Mouse (Mus musculus) midbrain, embryonic 16.5 days (tissue): ENCODE results near the gene Arhgef10l. TPM values are rescaled to one million over a fixed set of nuclear protein-coding genes. Genes with fewer than 3 reads are reported as not detected.
A peak's percentile ranks its signal among the peaks of the same experiment; 100 is the strongest.

Experiments used
- ATAC-seq: fragments of 200-750 bp; cut with Nextera tagmentation; 2 replicates; pipeline ENCODE4 v1.8.0; 2017; ENCODE audit warnings: moderate TSS enrichment
- H3K27ac ChIP-seq: fragments of 300-500 bp; sonication (generic); 2 replicates; pipeline ENCODE4 v1.5.1; 2014; ENCODE audit warnings: mild to moderate bottlenecking, low read length, mixed read lengths
- H3K27me3 ChIP-seq: fragments of 300-500 bp; sonication (generic); 2 replicates; pipeline ENCODE4 v1.6.1; 2014; ENCODE audit warnings: low read depth, low read length, mixed read lengths; ENCODE audit not compliant: control insufficient read depth, insufficient read depth
- H3K36me3 ChIP-seq: fragments of 300-500 bp; sonication (generic); 2 replicates; pipeline ENCODE4 v1.6.1; 2014; ENCODE audit warnings: mild to moderate bottlenecking, low read length, moderate library complexity, mixed read lengths; ENCODE audit not compliant: control insufficient read depth, insufficient read depth
- H3K4me1 ChIP-seq: fragments of 300-500 bp; sonication (generic); 2 replicates; pipeline ENCODE4 v1.6.1; 2014; ENCODE audit warnings: mild to moderate bottlenecking, low read length, mixed read lengths; ENCODE audit not compliant: control insufficient read depth, insufficient read depth
- H3K4me2 ChIP-seq: fragments of 300-500 bp; sonication (generic); 2 replicates; pipeline ENCODE4 v1.6.1; 2014; ENCODE audit warnings: mild to moderate bottlenecking, low read length, mixed read lengths
- H3K4me3 ChIP-seq: fragments of 300-500 bp; sonication (generic); 2 replicates; pipeline ENCODE4 v1.5.1; 2014; ENCODE audit warnings: low read depth, mild to moderate bottlenecking, low read length, moderate library complexity, mixed read lengths
- H3K9ac ChIP-seq: fragments of 300-500 bp; sonication (generic); 2 replicates; pipeline ENCODE4 v1.6.1; 2014; ENCODE audit warnings: low read depth, low read length, mixed read lengths
- H3K9me3 ChIP-seq: fragments of 300-500 bp; sonication (generic); replicated peaks from 2 replicates; pipeline ENCODE4 v1.6.1; 2014; ENCODE audit warnings: mild to moderate bottlenecking, low read length, mixed read lengths; ENCODE audit not compliant: control insufficient read depth, poor library complexity, severe bottlenecking
- WGBS: fragments of 180-500 bp; shearing (Covaris S2); extraction: QIAGEN DNeasy Blood & Tissue Kit; methylation state at CpG from one replicate; pipeline ENCODE4 v1.1.7; 2014; 5-methylcytosine and 5-hydroxymethylcytosine counted together
- polyA plus RNA-seq: library from polyadenylated mRNA; unstranded; fragments of >200 nt; fragmentation: Nextera tagmentation; extraction: Ambion mirVana; gene quantifications from 2 replicates; pipeline ENCODE4 v1.2.1, GENCODE M21; 2015

The Arhgef10l gene
- polyA plus RNA-seq, 1 experiment from 2014 or later: 24.5 TPM

DNA sequence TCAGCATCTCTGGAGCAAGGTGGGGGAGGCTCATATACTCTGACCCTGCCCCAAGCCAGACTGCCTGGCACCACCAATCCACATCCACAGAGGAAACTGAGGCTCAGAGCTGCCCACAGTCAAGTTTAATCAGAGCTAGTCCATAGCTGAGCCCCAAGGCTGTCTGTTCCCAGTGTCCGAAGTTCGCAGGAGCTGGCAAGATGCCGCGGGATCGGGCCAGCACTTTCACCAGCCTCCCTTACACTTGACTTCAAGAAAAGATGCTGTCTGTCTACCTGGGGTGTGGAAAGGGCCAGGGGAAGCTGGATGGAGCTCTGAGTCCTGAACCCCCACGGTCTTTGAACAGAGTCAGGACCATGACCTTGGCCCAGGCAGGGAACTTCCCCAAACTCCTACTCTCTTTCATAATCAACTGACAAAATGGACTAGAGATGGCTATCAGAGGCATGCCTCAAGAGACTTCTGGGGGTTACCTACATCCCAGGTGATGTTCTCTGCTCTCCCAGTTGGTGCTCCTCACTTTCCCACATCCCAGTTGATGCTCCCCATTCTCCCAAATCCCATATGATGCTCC is 34.4 kb downstream of the Arhgef10l start:
- Histone ChIP-seq H3K36me3 (no peaks in the 10 kb centered on the region), H3K4me1 (peaks cover 10% of the 10 kb centered on the region), H3K9me3 (no peaks in the 10 kb centered on the region), H3K27me3 (no peaks in the 10 kb centered on the region), H3K4me3 (no peak overlapping the region), H3K4me2 (no peak overlapping the region), H3K9ac (no peak overlapping the region; the same call in 1 of the 2 replicates), H3K27ac (no peak overlapping the region)
- no peak for ATAC-seq
- WGBS: 84% methylated on average over 6 of the region's 6 CpGs

DNA sequence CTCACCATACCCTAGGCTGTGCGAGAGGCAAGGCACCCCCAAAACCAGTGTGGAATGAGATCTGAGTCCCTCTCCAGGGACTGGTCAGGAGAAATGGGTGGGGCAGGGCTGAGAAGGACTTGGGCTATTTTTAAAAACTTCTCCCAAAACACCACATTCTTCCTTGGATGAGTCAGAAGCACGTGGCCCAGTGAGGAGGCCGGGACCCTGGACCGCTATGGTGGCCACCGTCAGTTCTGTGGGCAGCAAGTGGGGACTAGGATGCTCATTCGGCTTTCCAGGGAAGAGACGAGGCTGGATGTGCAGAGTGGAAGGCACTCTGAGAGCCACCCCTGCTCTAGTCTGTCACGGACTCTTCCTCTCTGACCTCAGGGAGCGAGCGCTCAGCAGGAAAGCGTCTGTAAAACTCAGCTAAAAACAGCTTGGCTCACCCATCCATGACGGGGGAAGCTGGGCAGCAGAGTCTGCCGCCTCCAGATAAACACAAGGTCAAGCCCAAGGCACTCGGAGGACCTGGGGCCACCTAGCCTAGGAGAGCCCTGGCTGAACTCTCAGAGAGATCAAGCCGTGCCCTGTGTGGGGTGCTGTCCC is 35.1 kb downstream of the Arhgef10l start:
- Histone ChIP-seq H3K4me1 (peaks cover 10% of the 10 kb centered on the region), H3K36me3 (no peaks in the 10 kb centered on the region), H3K4me3 (no peak overlapping the region), H3K9ac (no peak overlapping the region; the same call in 1 of the 2 replicates), H3K27me3 (no peaks in the 10 kb centered on the region), H3K27ac (no peak overlapping the region), H3K9me3 (no peaks in the 10 kb centered on the region), H3K4me2 (no peak overlapping the region)
- 47% methylated on average over 15 of the region's 15 CpGs for WGBS
- ATAC-seq: no peak

DNA sequence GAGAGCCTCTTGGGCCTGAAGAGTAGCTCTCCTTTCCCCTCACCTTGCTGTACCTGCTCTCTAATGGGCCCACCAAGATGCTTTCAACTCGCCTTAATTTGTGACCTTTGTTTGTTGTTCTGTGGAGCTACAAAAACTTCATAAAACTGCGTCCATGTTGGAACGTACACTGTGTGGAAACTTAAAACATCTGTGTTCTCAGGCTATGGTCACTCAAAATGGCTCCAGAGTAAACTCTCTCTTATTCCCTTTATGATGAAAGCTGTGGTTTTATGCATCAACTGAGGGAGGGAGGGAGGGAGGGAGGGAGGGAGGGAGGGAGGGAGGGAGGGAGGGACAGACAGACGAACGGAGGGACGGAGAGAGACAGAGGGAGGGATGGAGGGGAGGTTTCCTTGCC is 35.7 kb downstream of the Arhgef10l start:
- Histone ChIP-seq H3K4me2 (no peak overlapping the region), H3K9ac (no peak overlapping the region), H3K4me1 (peaks cover 14% of the 10 kb centered on the region), H3K27ac (no peak overlapping the region), H3K27me3 (no peaks in the 10 kb centered on the region), H3K36me3 (no peaks in the 10 kb centered on the region), H3K9me3 (no peaks in the 10 kb centered on the region), H3K4me3 (no peak overlapping the region)
- WGBS: 90% methylated on average over 3 of the region's 6 CpGs
- ATAC-seq: no peak

DNA sequence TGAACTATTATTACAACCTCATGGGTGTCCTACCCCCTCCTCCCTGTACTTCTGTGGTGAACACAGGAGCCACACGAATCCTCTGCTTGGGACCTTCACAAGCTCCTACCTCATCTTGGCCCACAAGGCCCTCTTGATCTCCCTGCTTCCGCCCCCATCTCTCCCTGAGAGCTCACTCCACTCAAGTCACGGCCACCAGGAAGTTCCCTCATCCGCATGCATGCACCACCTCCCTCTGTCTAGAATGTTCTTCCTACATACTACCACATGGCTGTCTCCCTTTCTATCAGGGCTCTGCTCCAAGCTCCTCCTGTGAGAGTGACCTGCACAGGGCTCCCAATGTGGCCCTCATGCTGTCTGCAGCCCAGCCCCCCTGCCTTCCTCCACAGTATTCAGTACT is 36.8 kb downstream of the Arhgef10l start:
- Histone ChIP-seq H3K9ac (no peak overlapping the region), H3K9me3 (no peaks in the 10 kb centered on the region), H3K4me1 (peaks cover 26% of the 10 kb centered on the region), H3K27me3 (no peaks in the 10 kb centered on the region), H3K4me2 (no peak overlapping the region), H3K36me3 (no peaks in the 10 kb centered on the region), H3K27ac (peak overlapping the region; percentile 34; the same call in 1 of the 2 replicates), H3K4me3 (no peak overlapping the region)
- no peak for ATAC-seq
- 59% methylated on average over 4 of the region's 4 CpGs for WGBS

DNA sequence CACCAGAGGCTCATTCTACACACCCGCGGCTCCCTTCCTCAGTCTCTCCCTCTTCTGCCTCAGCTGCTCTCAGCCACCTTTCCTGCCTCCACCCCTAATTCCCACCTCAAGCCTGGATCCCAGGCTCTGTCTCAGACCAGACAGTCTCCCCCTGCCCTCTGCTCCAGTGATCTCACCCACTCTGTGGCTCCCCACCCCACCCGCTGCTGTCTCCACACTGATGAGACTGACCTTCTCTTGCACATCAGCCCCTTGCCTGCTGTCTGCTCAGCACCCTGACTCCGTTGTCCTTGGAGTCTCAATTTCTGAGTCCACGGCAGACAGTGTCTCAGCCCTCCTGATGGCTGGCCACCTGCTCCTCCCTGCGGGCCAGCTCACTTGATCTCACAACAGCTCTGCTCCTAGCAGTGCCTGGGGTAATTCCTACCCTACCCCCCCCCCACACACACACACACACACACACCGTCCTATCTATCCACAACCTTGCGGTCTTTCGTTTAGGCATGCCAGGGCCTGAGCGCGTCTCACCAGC is 37.3 kb downstream of the Arhgef10l start:
- no peaks in the 10 kb centered on the region for H3K36me3 ChIP-seq
- WGBS: 40% methylated on average over 11 of the region's 11 CpGs
- no peaks in the 10 kb centered on the region for H3K27me3 ChIP-seq
- H3K9ac ChIP-seq: no peak overlapping the region
- H3K4me2 ChIP-seq: no peak overlapping the region
- H3K27ac ChIP-seq: 0 out of 2 replicates have a peak overlapping the region, but pooled peaks have one; percentile 34
- ATAC-seq: no peak
- H3K4me3 ChIP-seq: no peak overlapping the region
- no peaks in the 10 kb centered on the region for H3K9me3 ChIP-seq
- peaks cover 31% of the 10 kb centered on the region for H3K4me1 ChIP-seq

DNA sequence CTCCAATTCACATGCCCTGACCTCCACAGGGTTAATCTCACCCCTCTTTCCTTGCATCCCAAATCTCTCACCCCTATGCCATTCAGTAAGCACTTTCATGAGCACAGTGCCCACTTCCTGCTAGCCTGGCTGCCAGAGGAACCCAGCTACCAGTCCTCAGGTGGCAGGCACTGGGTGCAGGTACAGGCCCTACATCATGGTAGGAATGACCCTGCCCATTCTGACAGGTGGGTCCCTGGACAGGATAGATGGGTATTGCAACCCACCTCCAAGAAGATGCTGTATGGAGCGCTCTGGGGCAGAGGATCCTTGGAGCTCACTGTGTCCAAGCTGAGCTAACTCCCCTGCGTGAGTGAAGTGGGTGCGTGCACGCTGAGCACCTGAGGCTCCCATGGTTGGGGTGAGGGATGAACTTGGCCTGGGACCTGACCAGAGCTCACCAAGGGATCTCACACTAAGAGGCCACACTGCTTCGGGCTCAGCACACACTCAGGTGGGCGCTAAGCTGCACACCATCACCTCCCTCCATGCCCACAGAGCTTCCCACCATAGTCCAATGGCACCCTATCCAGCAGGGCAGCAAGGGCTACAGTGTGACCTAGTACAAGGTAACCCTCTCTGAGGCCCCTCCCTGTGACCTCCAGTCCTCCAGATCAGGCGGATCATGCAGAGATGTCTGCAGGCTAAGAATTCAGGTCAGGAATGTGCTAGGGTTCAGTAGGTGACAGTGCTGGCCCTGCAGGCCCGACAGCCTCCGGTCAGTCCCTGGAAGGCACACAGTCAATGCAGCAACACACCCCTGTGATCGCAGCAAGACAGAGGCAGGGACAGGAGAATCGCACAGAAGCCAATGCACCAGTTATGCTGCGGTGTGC is 39.9 kb downstream of the Arhgef10l start:
- Histone ChIP-seq H3K36me3 (no peaks in the 10 kb centered on the region), H3K27me3 (no peaks in the 10 kb centered on the region), H3K4me2 (no peak overlapping the region), H3K27ac (peak overlapping the region; percentile 12; the same call in 1 of the 2 replicates), H3K4me3 (no peak overlapping the region), H3K4me1 (peaks cover 32% of the 10 kb centered on the region), H3K9me3 (no peaks in the 10 kb centered on the region), H3K9ac (no peak overlapping the region)
- 63% methylated on average over 12 of the region's 12 CpGs for WGBS
- ATAC-seq: no peak

DNA sequence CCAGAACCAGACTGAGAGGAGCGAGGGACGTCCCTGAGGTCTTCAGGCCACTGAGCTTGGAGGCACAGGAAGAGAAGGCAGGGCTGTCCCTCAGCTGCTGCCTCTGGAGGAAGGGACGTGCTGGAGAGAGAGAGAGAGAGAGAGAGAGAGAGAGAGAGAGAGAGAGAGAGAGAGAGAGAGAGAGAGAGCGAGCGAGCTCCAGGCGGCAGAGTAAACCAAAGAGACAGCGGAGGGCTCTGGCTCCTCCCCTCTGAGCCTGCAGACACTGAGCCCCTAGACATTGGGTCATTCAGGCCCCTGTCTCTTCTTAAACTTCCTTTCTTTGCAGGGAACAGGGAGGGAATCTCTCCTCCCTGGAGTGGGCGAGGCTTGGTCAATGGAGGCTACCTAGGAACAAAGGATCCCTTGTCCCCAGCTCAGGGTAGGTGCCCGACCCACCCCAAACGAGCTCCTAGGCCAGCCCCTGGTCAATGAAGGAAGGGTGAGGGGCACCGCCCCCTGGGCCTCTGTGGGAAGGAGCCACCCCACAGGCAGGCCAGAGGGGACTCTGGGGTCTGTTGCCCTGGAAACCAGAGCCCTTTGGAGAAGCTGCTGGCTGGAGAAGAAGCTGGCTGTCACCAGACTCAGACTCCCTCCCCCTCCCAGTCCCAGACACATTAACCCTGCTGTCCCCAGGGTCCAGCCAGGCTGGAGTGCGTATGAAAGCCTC is 41.2 kb downstream of the Arhgef10l start:
- Histone ChIP-seq H3K4me2 (peak overlapping the region; percentile 47), H3K27me3 (no peaks in the 10 kb centered on the region), H3K9ac (peak overlapping the region; percentile 55), H3K4me3 (no peak overlapping the region; the same call in 1 of the 2 replicates), H3K36me3 (no peaks in the 10 kb centered on the region), H3K27ac (peak overlapping the region; percentile 88), H3K4me1 (peaks cover 31% of the 10 kb centered on the region), H3K9me3 (no peaks in the 10 kb centered on the region)
- ATAC-seq: peak; percentile 84
- WGBS: 3% methylated on average over 8 of the region's 12 CpGs

DNA sequence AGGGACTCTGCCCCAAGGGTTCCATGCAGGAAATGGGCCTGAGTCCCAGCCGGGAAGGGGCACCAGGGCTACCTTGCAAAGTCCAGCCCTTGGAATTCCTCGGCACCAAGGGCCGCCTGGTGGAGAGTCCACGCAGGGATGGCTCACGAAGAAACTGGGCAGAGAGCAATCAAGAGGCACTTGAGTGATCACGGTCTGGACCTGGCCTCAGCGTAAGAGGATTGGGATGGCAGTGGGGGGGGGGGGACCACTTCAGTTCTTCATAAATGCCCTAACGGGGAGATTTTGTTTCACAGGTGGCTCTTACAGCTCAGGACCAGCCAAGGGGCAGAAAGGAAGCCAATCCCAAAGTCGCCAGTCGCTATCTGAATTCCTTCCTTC is 41.7 kb downstream of the Arhgef10l start:
- Histone ChIP-seq H3K27me3 (no peaks in the 10 kb centered on the region), H3K9me3 (no peaks in the 10 kb centered on the region), H3K9ac (peak overlapping the region; percentile 40; the same call in 1 of the 2 replicates), H3K4me3 (no peak overlapping the region), H3K4me2 (peak overlapping the region; percentile 47), H3K27ac (peak overlapping the region; percentile 88), H3K36me3 (no peaks in the 10 kb centered on the region), H3K4me1 (peaks cover 30% of the 10 kb centered on the region)
- WGBS: 5% methylated on average over 10 of the region's 10 CpGs
- ATAC-seq: no peak
